Mouse (Mus musculus) liver, embryonic 14.5 days (tissue): ENCODE results near the gene Hist2h3b.

Experiments
- CTCF ChIP-seq: IDR thresholded peaks from 2 replicates; pipeline ENCODE4 v1.5.1; 2016; ENCODE audit warnings: antibody characterized with exemption, low read depth, control low read depth
- EP300 ChIP-seq: IDR thresholded peaks from 2 replicates; pipeline ENCODE4 v1.6.1; 2016; ENCODE audit warnings: antibody characterized with exemption, low read depth

DNA sequence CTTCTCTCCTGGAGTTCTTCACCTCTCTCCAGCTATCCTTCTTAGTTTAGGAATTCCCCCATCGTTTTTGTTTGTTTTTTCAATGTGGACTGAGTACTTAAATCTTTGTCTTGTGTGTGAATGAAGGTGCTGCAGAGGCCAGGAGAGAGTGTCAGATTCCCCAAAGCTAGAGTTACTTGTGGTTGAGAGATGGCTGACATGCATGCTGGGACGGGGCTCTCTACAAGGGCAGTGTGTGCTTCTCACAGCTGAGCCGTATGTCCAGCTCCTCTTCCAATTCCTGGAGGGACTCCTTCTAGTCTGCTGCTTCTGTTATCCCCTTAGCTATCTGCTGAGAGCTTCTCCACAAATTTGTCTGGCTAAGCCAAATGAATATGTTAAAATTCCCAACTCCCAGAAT, 32.6 kb upstream of the Hist2h3b start:
- TF ChIP-seq CTCF (no peak), EP300 (no peak)
